Comparison of ENCODE assay signal across 20 mouse cellular contexts in the genomic region with DNA sequence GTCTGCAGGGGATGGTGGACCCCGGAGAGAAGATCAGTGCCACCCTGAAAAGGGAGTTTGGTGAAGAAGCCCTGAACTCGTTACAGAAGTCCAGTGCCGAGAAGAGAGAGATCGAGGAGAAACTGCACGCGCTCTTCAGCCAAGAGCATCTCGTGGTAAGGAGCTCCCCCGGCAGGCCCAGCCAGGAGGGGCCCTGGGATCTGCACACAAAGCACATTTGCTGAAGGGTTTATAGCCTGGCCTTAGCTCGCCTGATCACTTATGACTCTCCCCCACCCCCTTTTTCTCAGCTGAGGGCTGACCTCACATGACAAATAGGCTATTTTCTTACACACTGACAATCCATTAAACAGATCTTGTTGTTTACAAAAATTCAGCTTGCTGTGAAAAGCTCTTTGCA. TPM values are rescaled to one million over a fixed set of nuclear protein-coding genes. Genes with fewer than 3 reads are reported as not detected.
DNase-seq lines count a peak whose midpoint lies in the region; ATAC-seq and TF ChIP-seq lines count a peak whose summit lies in the region.
"Had no signal": no experiment of that assay in that cellular context is flagged by ENCODE, and none has a peak within 500 bp of the region (broad histone marks: within the 10 kb centered on the region; RNA-seq: fewer than 3 reads in every experiment).

No protein-coding gene starts in this region.

- H3K4me1 ChIP-seq in hindbrain, postnatal 0 days (ENCODE audit: insufficient read depth, low read length), result no peaks in the 10 kb centered on the region
- H3K4me1 ChIP-seq in hindbrain, embryonic 10.5 days (replicated peaks), result no peaks in the 10 kb centered on the region
- peaks cover 57% of the 10 kb centered on the region for H3K4me1 ChIP-seq in liver, embryonic 12.5 days
- no peaks in the 10 kb centered on the region for H3K4me1 ChIP-seq in intestine, embryonic 15.5 days (replicated peaks)
- no peaks in the 10 kb centered on the region for H3K4me1 ChIP-seq in stomach, embryonic 15.5 days
- H3K4me1 ChIP-seq: forebrain, embryonic 15.5 days; heart, embryonic 15.5 days had no signal

- no peaks in the 10 kb centered on the region for H3K27me3 ChIP-seq in hindbrain, postnatal 0 days (ENCODE audit: insufficient read depth, low read length)
- no peaks in the 10 kb centered on the region for H3K27me3 ChIP-seq in hindbrain, embryonic 10.5 days (ENCODE audit: insufficient read depth, poor library complexity, severe bottlenecking)
- no peaks in the 10 kb centered on the region for H3K27me3 ChIP-seq in liver, embryonic 12.5 days (replicated peaks)
- H3K27me3 ChIP-seq in intestine, embryonic 15.5 days (replicated peaks), result no peaks in the 10 kb centered on the region
- no peaks in the 10 kb centered on the region for H3K27me3 ChIP-seq in stomach, embryonic 15.5 days (replicated peaks)
- H3K27me3 ChIP-seq: forebrain, embryonic 15.5 days; heart, embryonic 15.5 days; megakaryocyte, embryonic 14.5 days had no signal

- peaks cover 8% of the 10 kb centered on the region; the same call in 1 of the 2 replicates for H3K36me3 ChIP-seq in hindbrain, postnatal 0 days (ENCODE audit: insufficient read depth, low read length)
- H3K36me3 ChIP-seq in hindbrain, embryonic 10.5 days, result peaks cover 71% of the 10 kb centered on the region
- peaks cover 81% of the 10 kb centered on the region for H3K36me3 ChIP-seq in liver, embryonic 12.5 days
- H3K36me3 ChIP-seq in intestine, embryonic 15.5 days, result peaks cover 10% of the 10 kb centered on the region; the same call in 1 of the 2 replicates
- H3K36me3 ChIP-seq in stomach, embryonic 15.5 days, result peaks cover 15% of the 10 kb centered on the region; the same call in 1 of the 2 replicates

- 82% methylated on average over 9 of the region's 9 CpGs for WGBS in hindbrain, postnatal 0 days
- WGBS in hindbrain, embryonic 10.5 days, result 92% methylated on average over 9 of the region's 9 CpGs
- WGBS in liver, embryonic 12.5 days (ENCODE audit: insufficient replicate concordance), result 82% methylated on average over 9 of the region's 9 CpGs
- WGBS in intestine, embryonic 15.5 days, result 48% methylated on average over 9 of the region's 9 CpGs
- WGBS in stomach, embryonic 15.5 days, result 67% methylated on average over 9 of the region's 9 CpGs

- H3K9me3 ChIP-seq in hindbrain, postnatal 0 days (ENCODE audit: low read length), result no peaks in the 10 kb centered on the region
- no peaks in the 10 kb centered on the region for H3K9me3 ChIP-seq in hindbrain, embryonic 10.5 days
- no peaks in the 10 kb centered on the region for H3K9me3 ChIP-seq in liver, embryonic 12.5 days (replicated peaks)
- H3K9me3 ChIP-seq in intestine, embryonic 15.5 days, result no peaks in the 10 kb centered on the region
- no peaks in the 10 kb centered on the region for H3K9me3 ChIP-seq in stomach, embryonic 15.5 days
- H3K9me3 ChIP-seq: forebrain, embryonic 15.5 days; heart, embryonic 15.5 days; megakaryocyte, embryonic 14.5 days had no signal

- no peak for TF ChIP-seq CTCF in hindbrain, postnatal 0 days (IDR thresholded peaks at IDR 0.05; ENCODE audit: low read depth)

- H3K27ac ChIP-seq in hindbrain, postnatal 0 days, result 0 out of 2 replicates have a peak overlapping the region, but pooled peaks have one; percentile 32
- H3K27ac ChIP-seq in hindbrain, embryonic 10.5 days, result no peak overlapping the region
- H3K27ac ChIP-seq in liver, embryonic 12.5 days, result 0 out of 2 replicates have a peak overlapping the region, but pooled peaks have one; percentile 18
- H3K27ac ChIP-seq in intestine, embryonic 15.5 days, result no peak overlapping the region
- peak overlapping the region; percentile 13; the same call in 1 of the 2 replicates for H3K27ac ChIP-seq in stomach, embryonic 15.5 days
- H3K27ac ChIP-seq: forebrain, embryonic 15.5 days; heart, embryonic 15.5 days had no signal

- no peak for ATAC-seq in hindbrain, postnatal 0 days
- ATAC-seq in liver, embryonic 12.5 days, result no peak
- ATAC-seq in intestine, embryonic 15.5 days, result peak; percentile 60; the same call in 1 of the 2 replicates
- no peak for ATAC-seq in stomach, embryonic 15.5 days (ENCODE audit: insufficient read depth, low FRiP score, low read depth)
- ATAC-seq: activated CD4-positive, CD25-positive, alpha-beta regulatory T cell, adult 4 months; forebrain, embryonic 15.5 days; lung, postnatal 0 days had no signal

- no peak overlapping the region for H3K9ac ChIP-seq in hindbrain, postnatal 0 days (replicated peaks; ENCODE audit: low read length)
- no peak overlapping the region for H3K9ac ChIP-seq in liver, embryonic 12.5 days
- H3K9ac ChIP-seq in intestine, embryonic 15.5 days, result no peak overlapping the region
- no peak overlapping the region for H3K9ac ChIP-seq in stomach, embryonic 15.5 days
- H3K9ac ChIP-seq: forebrain, embryonic 15.5 days; heart, embryonic 15.5 days had no signal

- no peak overlapping the region for H3K4me3 ChIP-seq in hindbrain, postnatal 0 days (ENCODE audit: low read length)
- no peak overlapping the region for H3K4me3 ChIP-seq in hindbrain, embryonic 10.5 days
- no peak overlapping the region for H3K4me3 ChIP-seq in liver, embryonic 12.5 days
- H3K4me3 ChIP-seq in intestine, embryonic 15.5 days (replicated peaks), result no peak overlapping the region
- no peak overlapping the region for H3K4me3 ChIP-seq in stomach, embryonic 15.5 days (replicated peaks)
- H3K4me3 ChIP-seq: forebrain, embryonic 15.5 days; heart, embryonic 15.5 days; megakaryocyte, embryonic 14.5 days had no signal

- no peak overlapping the region for H3K4me2 ChIP-seq in hindbrain, postnatal 0 days (ENCODE audit: low read depth, low read length)
- no peak overlapping the region for H3K4me2 ChIP-seq in liver, embryonic 12.5 days
- no peak overlapping the region for H3K4me2 ChIP-seq in intestine, embryonic 15.5 days (replicated peaks)
- no peak overlapping the region for H3K4me2 ChIP-seq in stomach, embryonic 15.5 days
- H3K4me2 ChIP-seq: forebrain, embryonic 15.5 days; heart, embryonic 15.5 days had no signal

- DNase-seq in hindbrain, postnatal 0 days (ENCODE audit: low spot score), result no peak
- DNase-seq in hindbrain, embryonic 10.5 days (ENCODE audit: low spot score), result no peak
- no peak for DNase-seq in liver
- DNase-seq in ovary, postnatal 10 days (ENCODE audit: low spot score), result no peak
- DNase-seq: adrenal gland, postnatal 25 days; cerebellum, adult 9-11 months; embryo, embryonic 11 days; right cerebral cortex, postnatal 14 days had no signal

RNA-seq across cellular contexts. Expression of a gene that starts 13.5 kb away (rescaled TPM):
- 54.9 and 59.1 TPM in 2 replicates for total RNA-seq in hindbrain, postnatal 0 days (2014; rRNA removed)
- polyA plus RNA-seq in hindbrain, postnatal 0 days (2015; fragmentation: Nextera tagmentation; extraction: Ambion mirVana), result 72.6 and 80.2 TPM in 2 replicates
- 68.9 and 75.8 TPM in 2 replicates for polyA plus RNA-seq in hindbrain, embryonic 10.5 days (2016; fragmentation: Nextera tagmentation; extraction: Ambion mirVana)
- 86.3 and 88.9 TPM in 2 replicates for polyA plus RNA-seq in liver, embryonic 12.5 days (2016; fragmentation: Nextera tagmentation; extraction: Ambion mirVana)
- polyA plus RNA-seq in intestine, embryonic 15.5 days (2015; fragmentation: Nextera tagmentation; extraction: Ambion mirVana), result 61.7 and 63.6 TPM in 2 replicates
- 62.8 and 64.6 TPM in 2 replicates for polyA plus RNA-seq in stomach, embryonic 15.5 days (2015; fragmentation: Nextera tagmentation; extraction: Ambion mirVana)

RNA-seq across cellular contexts. Expression of a gene that starts 17.8 kb away (rescaled TPM):
- total RNA-seq in hindbrain, postnatal 0 days (2014; rRNA removed), result 0.58 TPM in 1 of 2 replicates, not detected in the other
- 0.61 TPM in 1 of 2 replicates, not detected in the other for polyA plus RNA-seq in hindbrain, postnatal 0 days (2015; fragmentation: Nextera tagmentation; extraction: Ambion mirVana)
- not detected in 2 replicates for polyA plus RNA-seq in hindbrain, embryonic 10.5 days (2016; fragmentation: Nextera tagmentation; extraction: Ambion mirVana)
- not detected in 2 replicates for polyA plus RNA-seq in liver, embryonic 12.5 days (2016; fragmentation: Nextera tagmentation; extraction: Ambion mirVana)
- polyA plus RNA-seq in intestine, embryonic 15.5 days (2015; fragmentation: Nextera tagmentation; extraction: Ambion mirVana), result not detected in 2 replicates
- not detected in 2 replicates for polyA plus RNA-seq in stomach, embryonic 15.5 days (2015; fragmentation: Nextera tagmentation; extraction: Ambion mirVana)
- total RNA-seq: adrenal gland, postnatal 25 days; granulocyte monocyte progenitor cell, adult 5-6 weeks; left cerebral cortex, adult 8-10 months had no signal
- polyA plus RNA-seq: activated CD4-positive, CD25-positive, alpha-beta regulatory T cell, adult 4 months; hindbrain, embryonic 11.5 days; limb, embryonic 14.5 days; lung, postnatal 0 days had no signal

RNA-seq across cellular contexts. Expression of a gene that starts 37.9 kb away (rescaled TPM):
- 15.2 and 20.5 TPM in 2 replicates for total RNA-seq in hindbrain, postnatal 0 days (2014; rRNA removed)
- polyA plus RNA-seq in hindbrain, postnatal 0 days (2015; fragmentation: Nextera tagmentation; extraction: Ambion mirVana), result 4.5 and 5.4 TPM in 2 replicates
- polyA plus RNA-seq in hindbrain, embryonic 10.5 days (2016; fragmentation: Nextera tagmentation; extraction: Ambion mirVana), result 1.2 and 2.2 TPM in 2 replicates
- polyA plus RNA-seq in liver, embryonic 12.5 days (2016; fragmentation: Nextera tagmentation; extraction: Ambion mirVana), result 1.5 and 1.7 TPM in 2 replicates
- polyA plus RNA-seq in intestine, embryonic 15.5 days (2015; fragmentation: Nextera tagmentation; extraction: Ambion mirVana), result 8.2 and 8.4 TPM in 2 replicates
- 6.8 and 7.0 TPM in 2 replicates for polyA plus RNA-seq in stomach, embryonic 15.5 days (2015; fragmentation: Nextera tagmentation; extraction: Ambion mirVana)

RNA-seq across cellular contexts. Expression of a gene that starts 53.9 kb away (rescaled TPM):
- 660 and 723 TPM in 2 replicates for total RNA-seq in hindbrain, postnatal 0 days (2014; rRNA removed)
- 782 and 913 TPM in 2 replicates for polyA plus RNA-seq in hindbrain, postnatal 0 days (2015; fragmentation: Nextera tagmentation; extraction: Ambion mirVana)
- polyA plus RNA-seq in hindbrain, embryonic 10.5 days (2016; fragmentation: Nextera tagmentation; extraction: Ambion mirVana), result 40.6 and 45.9 TPM in 2 replicates
- polyA plus RNA-seq in liver, embryonic 12.5 days (2016; fragmentation: Nextera tagmentation; extraction: Ambion mirVana), result 3.0 and 3.8 TPM in 2 replicates
- polyA plus RNA-seq in intestine, embryonic 15.5 days (2015; fragmentation: Nextera tagmentation; extraction: Ambion mirVana), result 185 and 198 TPM in 2 replicates
- polyA plus RNA-seq in stomach, embryonic 15.5 days (2015; fragmentation: Nextera tagmentation; extraction: Ambion mirVana), result 274 and 291 TPM in 2 replicates
- total RNA-seq: granulocyte monocyte progenitor cell, adult 5-6 weeks had no signal
- polyA plus RNA-seq: activated CD4-positive, CD25-positive, alpha-beta regulatory T cell, adult 4 months had no signal

Comparison
In these comparisons a context has a peak if more than half of its experiments do, and no peak if none do; other contexts are left out.
1. H3K27ac ChIP-seq: peak in hindbrain, postnatal 0 days (single experiment), liver, embryonic 12.5 days (single experiment) and stomach, embryonic 15.5 days (single experiment); none in hindbrain, embryonic 10.5 days (single experiment) and intestine, embryonic 15.5 days (single experiment).